8 mouse cellular contexts compared by ENCODE assay signal in the genomic region with DNA sequence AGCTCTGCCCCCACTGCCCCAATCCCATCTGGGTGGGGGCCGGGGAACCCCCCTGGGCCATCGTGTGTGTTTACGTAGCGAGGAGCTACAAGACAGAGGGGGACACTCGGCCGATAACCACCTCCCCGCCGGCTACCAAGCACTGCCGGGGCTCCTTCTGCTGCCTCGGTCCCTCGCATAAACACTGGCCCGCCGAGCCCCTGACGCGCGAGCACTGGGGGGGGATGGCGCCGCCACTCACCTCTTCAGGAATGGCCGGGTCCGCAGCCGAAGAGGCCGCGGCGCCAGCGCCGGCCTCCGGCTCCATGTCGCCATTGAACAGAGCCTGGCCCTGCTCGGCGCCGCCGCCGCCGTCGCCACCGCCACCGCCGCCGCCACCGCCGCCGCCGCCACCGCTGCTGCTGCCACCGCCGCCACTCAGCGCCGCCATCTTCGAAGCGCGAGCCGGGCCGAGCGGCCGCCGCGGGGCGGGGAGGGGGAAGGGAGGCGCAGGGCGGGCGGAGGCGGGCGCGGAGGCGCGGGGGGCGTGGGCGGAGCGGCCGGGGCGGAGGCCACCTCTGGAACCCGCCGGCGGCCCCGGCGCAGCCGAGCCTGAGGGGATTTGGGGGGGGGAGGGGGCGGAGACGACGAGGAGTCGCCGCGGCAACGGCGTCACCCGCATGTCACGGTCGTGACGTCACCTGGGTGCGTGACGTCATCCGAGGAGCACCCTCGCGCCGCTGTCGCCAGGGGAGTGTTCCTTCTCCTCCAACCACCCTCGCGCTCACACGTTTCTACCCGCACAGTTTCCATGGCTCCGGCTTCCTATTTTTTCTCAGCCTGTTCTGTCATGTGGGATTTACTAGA. TPM values are rescaled to one million over a fixed set of nuclear protein-coding genes. Genes with fewer than 3 reads are reported as not detected.
DNase-seq lines count a peak whose midpoint lies in the region; ATAC-seq and TF ChIP-seq lines count a peak whose summit lies in the region.

TSS of gene Braf (minus strand) at position 598 of the 846 bp plus-strand sequence.

- peak within 1 kb of the TSS; percentile 71 for H3K4me2 ChIP-seq in kidney, embryonic 15.5 days

- peak within 1 kb of the TSS; percentile 81 for H3K9ac ChIP-seq in kidney, embryonic 15.5 days

- peaks cover 16% of the 10 kb centered on the region for H3K4me1 ChIP-seq in bone marrow macrophage, adult 2 months (ENCODE audit: control insufficient read depth, insufficient read depth, low read length)
- H3K4me1 ChIP-seq in embryonic fibroblast, embryonic 13.5 days (ENCODE audit: control insufficient read depth, insufficient read depth, low read length), result peaks cover 9% of the 10 kb centered on the region; the same call in 1 of the 2 replicates
- peaks cover 18% of the 10 kb centered on the region for H3K4me1 ChIP-seq in heart, embryonic 10.5 days
- H3K4me1 ChIP-seq in kidney, embryonic 15.5 days, result peaks cover 28% of the 10 kb centered on the region

- peak within 1 kb of the TSS; percentile 63 for H3K27ac ChIP-seq in bone marrow macrophage, adult 2 months (ENCODE audit: insufficient read depth, low read depth, low read length)
- peak within 1 kb of the TSS; percentile 70 for H3K27ac ChIP-seq in embryonic fibroblast, embryonic 13.5 days (ENCODE audit: insufficient read depth, low read length)
- peak within 1 kb of the TSS; percentile 98 for H3K27ac ChIP-seq in heart, embryonic 10.5 days
- peak within 1 kb of the TSS; percentile 94 for H3K27ac ChIP-seq in kidney, embryonic 15.5 days

- no peaks in the 10 kb centered on the region for H3K27me3 ChIP-seq in heart, embryonic 10.5 days (ENCODE audit: insufficient read depth, poor library complexity, severe bottlenecking)
- H3K27me3 ChIP-seq in kidney, embryonic 15.5 days, result no peaks in the 10 kb centered on the region

- ATAC-seq in kidney, embryonic 15.5 days (replicated peaks; ENCODE audit: low FRiP score), result peak; percentile 94
- peak; percentile 94 for ATAC-seq in monocyte, adult 5-6 weeks (replicated peaks; ENCODE audit: insufficient number of reproducible peaks, low FRiP score, low TSS enrichment, poor library complexity, severe bottlenecking)

- TF ChIP-seq CTCF in bone marrow macrophage, adult 2 months (IDR thresholded peaks at IDR 0.05; ENCODE audit: low read depth, low read length), result no peak
- TF ChIP-seq CTCF in embryonic fibroblast, embryonic 13.5 days (IDR thresholded peaks at IDR 0.05; ENCODE audit: borderline replicate concordance, insufficient read depth, low read length), result no peak

- WGBS in heart, embryonic 10.5 days, result 9% methylated on average over 92 of the region's 101 CpGs
- WGBS in kidney, embryonic 15.5 days, result under 1% methylated on average over 58 of the region's 101 CpGs

- peak within 1 kb of the TSS; percentile 80 for H3K4me3 ChIP-seq in bone marrow macrophage, adult 2 months (ENCODE audit: insufficient read depth, low read length)
- H3K4me3 ChIP-seq in embryonic fibroblast, embryonic 13.5 days (ENCODE audit: insufficient read depth, low read length), result peak within 1 kb of the TSS; percentile 99
- peak within 1 kb of the TSS; percentile 95 for H3K4me3 ChIP-seq in heart, embryonic 10.5 days
- H3K4me3 ChIP-seq in kidney, embryonic 15.5 days (replicated peaks), result peak within 1 kb of the TSS; percentile 79

- TF ChIP-seq POLR2A in bone marrow macrophage, adult 2 months (IDR thresholded peaks at IDR 0.05; ENCODE audit: borderline replicate concordance, low read depth, low read length), result no peak
- TF ChIP-seq POLR2A in embryonic fibroblast, embryonic 13.5 days (IDR thresholded peaks at IDR 0.05; ENCODE audit: low read depth, low read length), result peak; percentile 19

- H3K9me3 ChIP-seq in heart, embryonic 10.5 days, result no peaks in the 10 kb centered on the region
- no peaks in the 10 kb centered on the region for H3K9me3 ChIP-seq in kidney, embryonic 15.5 days (replicated peaks)

- no peaks in the 10 kb centered on the region for H3K36me3 ChIP-seq in heart, embryonic 10.5 days
- no peaks in the 10 kb centered on the region for H3K36me3 ChIP-seq in kidney, embryonic 15.5 days

- DNase-seq in A20 (ENCODE audit: low read depth, low spot score), result peak; percentile 90
- peak; percentile 96 for DNase-seq in heart, embryonic 10.5 days (ENCODE audit: low spot score)
- peak; percentile 89 for DNase-seq in liver
- DNase-seq in spleen, postnatal 4 days (ENCODE audit: low spot score in 2 of 2), result peak; percentile 79 to 91

RNA-seq across cellular contexts. Expression of gene Braf, which starts in this region (rescaled TPM):
- polyA plus RNA-seq in bone marrow macrophage, adult 2 months (2012; ENCODE audit: insufficient read depth, insufficient read length, missing spikeins), result 12.2 and 14.9 TPM in 2 replicates
- 38.5 and 49.3 TPM in 2 replicates for polyA plus RNA-seq in embryonic fibroblast, embryonic 13.5 days (2011; ENCODE audit: insufficient read length, low read depth, missing spikeins)
- polyA plus RNA-seq in heart, embryonic 10.5 days (2016; fragmentation: Nextera tagmentation; extraction: Ambion mirVana), result 14.5 and 15.2 TPM in 2 replicates
- 16.3 and 17.3 TPM in 2 replicates for polyA plus RNA-seq in kidney, embryonic 15.5 days (2015; fragmentation: Nextera tagmentation; extraction: Ambion mirVana)
- total RNA-seq in monocyte, adult 5-6 weeks (2017), result 18.2 to 33.8 TPM (median 19.9 TPM) in 3 replicates

Comparison
In these comparisons a context has a peak if more than half of its experiments do, and no peak if none do; other contexts are left out.
1. Peak in every context shown above with its lines: DNase-seq, ATAC-seq, H3K4me3 ChIP-seq and H3K27ac ChIP-seq.